Mouse (Mus musculus) MEL (cell line): ENCODE data around the gene Gng7. TPM values are rescaled to one million over a fixed set of nuclear protein-coding genes. Genes with fewer than 3 reads are reported as not detected.

ENCODE experiments used
- DNase-seq: peaks from one replicate; pipeline ENCODE4 v3.0.0; 2011; ENCODE audit warnings: low read depth, low spot score
- H3K27ac ChIP-seq: 2 replicates; pipeline ENCODE4 v1.5.1; 2012; ENCODE audit warnings: low read depth, mild to moderate bottlenecking, control low read depth, low read length, moderate library complexity; ENCODE audit not compliant: control insufficient read depth
- H3K27me3 ChIP-seq, 2 experiments: fragments of 150-350 bp in 1 of 2; sonication (generic) in 1 of 2; 2 replicates each; pipeline ENCODE4 v1.6.1; 2012; ENCODE audit warnings: low read length in 2 of 2, mild to moderate bottlenecking in 2 of 2, improper control_type of control experiment in 1 of 2, moderate library complexity in 1 of 2; ENCODE audit not compliant: insufficient read depth in 2 of 2, control insufficient read depth in 1 of 2
- H3K36me3 ChIP-seq, 2 experiments: 2 replicates each; pipeline ENCODE4 v1.6.1; 2012 to 2014; ENCODE audit warnings: low read length in 2 of 2, improper control_type of control experiment in 1 of 2, inconsistent platforms in 1 of 2, mild to moderate bottlenecking in 1 of 2; ENCODE audit not compliant: insufficient read depth in 2 of 2, control insufficient read depth in 1 of 2
- H3K4me1 ChIP-seq, 2 experiments: fragments of 150-350 bp in 1 of 2; sonication (generic) in 1 of 2; 2 replicates each; pipeline ENCODE4 v1.6.1; 2012; ENCODE audit warnings: low read length in 2 of 2, improper control_type of control experiment in 1 of 2, mild to moderate bottlenecking in 1 of 2; ENCODE audit not compliant: insufficient read depth in 2 of 2, control insufficient read depth in 1 of 2
- H3K4me3 ChIP-seq, 2 experiments: fragments of 150-350 bp in 1 of 2; sonication (generic) in 1 of 2; 2 replicates each; pipeline ENCODE4 v1.5.1; 2012; ENCODE audit warnings: low read depth in 2 of 2, low read length in 2 of 2, mild to moderate bottlenecking in 2 of 2, moderate library complexity in 2 of 2, control low read depth in 1 of 2, improper control_type of control experiment in 1 of 2; ENCODE audit not compliant: control insufficient read depth in 1 of 2, insufficient read depth in 1 of 2
- H3K79me2 ChIP-seq: 2 replicates; pipeline ENCODE4 v1.6.1; 2012; ENCODE audit warnings: mild to moderate bottlenecking, low read length, moderate library complexity; ENCODE audit not compliant: control insufficient read depth, poor library complexity, insufficient read depth
- H3K9ac ChIP-seq: 2 replicates; pipeline ENCODE4 v1.6.1; 2012; ENCODE audit warnings: low read depth, mild to moderate bottlenecking, control low read depth, low read length, moderate library complexity; ENCODE audit not compliant: control insufficient read depth, poor library complexity, severe bottlenecking
- H3K9me3 ChIP-seq: fragments of 150-350 bp; sonication (generic); replicated peaks from 2 replicates; pipeline ENCODE4 v1.6.1; 2012; ENCODE audit warnings: mild to moderate bottlenecking, low read length, improper control_type of control experiment, moderate library complexity; ENCODE audit not compliant: insufficient read depth
- BHLHE40 ChIP-seq: IDR thresholded peaks from 2 replicates; pipeline ENCODE4 v1.6.1; 2012; ENCODE audit warnings: low read depth, mild to moderate bottlenecking, inconsistent platforms, low read length, improper control_type of control experiment, borderline replicate concordance
- CHD2 ChIP-seq: IDR thresholded peaks from 2 replicates; pipeline ENCODE4 v1.6.1; 2011; ENCODE audit warnings: low read length, improper control_type of control experiment
- E2F4 ChIP-seq: IDR thresholded peaks from 2 replicates; pipeline ENCODE4 v1.6.1; 2011; ENCODE audit warnings: low read depth, low read length, improper control_type of control experiment, borderline replicate concordance
- ELF1 ChIP-seq: IDR thresholded peaks from 2 replicates; pipeline ENCODE4 v1.6.1; 2014; ENCODE audit warnings: low read depth, mild to moderate bottlenecking, inconsistent platforms, low read length, improper control_type of control experiment, moderate library complexity
- ETS1 ChIP-seq: IDR thresholded peaks from 2 replicates; pipeline ENCODE4 v1.6.1; 2012; ENCODE audit warnings: low read depth, mild to moderate bottlenecking, inconsistent platforms, low read length, improper control_type of control experiment, moderate library complexity
- GABPA ChIP-seq: IDR thresholded peaks from 2 replicates; pipeline ENCODE4 v1.6.1; 2012; ENCODE audit warnings: low read depth, mild to moderate bottlenecking, inconsistent platforms, low read length, improper control_type of control experiment, moderate library complexity
- GATA1 ChIP-seq: IDR thresholded peaks from 2 replicates; pipeline ENCODE4 v1.6.1; 2011; ENCODE audit warnings: low read depth, low read length, improper control_type of control experiment
- MAX ChIP-seq: IDR thresholded peaks from 2 replicates; pipeline ENCODE4 v1.6.1; 2011; ENCODE audit warnings: low read length, improper control_type of control experiment
- MAZ ChIP-seq: IDR thresholded peaks from 2 replicates; pipeline ENCODE4 v1.6.1; 2012; ENCODE audit warnings: low read depth, mild to moderate bottlenecking, inconsistent platforms, low read length, improper control_type of control experiment
- MXI1 ChIP-seq: IDR thresholded peaks from 2 replicates; pipeline ENCODE4 v1.6.1; 2011; ENCODE audit warnings: mild to moderate bottlenecking, low read depth, low read length, improper control_type of control experiment
- MYB ChIP-seq: IDR thresholded peaks from 2 replicates; pipeline ENCODE4 v1.6.1; 2011; ENCODE audit warnings: mild to moderate bottlenecking, low read depth, low read length, improper control_type of control experiment
- NELFE ChIP-seq: IDR thresholded peaks from 2 replicates; pipeline ENCODE4 v1.6.1; 2011; ENCODE audit warnings: low read depth, low read length, improper control_type of control experiment
- NRF1 ChIP-seq: IDR thresholded peaks from 2 replicates; pipeline ENCODE4 v1.6.1; 2014; ENCODE audit warnings: low read depth, mild to moderate bottlenecking, inconsistent platforms, low read length, improper control_type of control experiment, moderate library complexity; ENCODE audit not compliant: poor library complexity, insufficient read depth, severe bottlenecking
- POLR2AphosphoS2 ChIP-seq: IDR thresholded peaks from 2 replicates; pipeline ENCODE4 v1.6.1; 2011; ENCODE audit warnings: low read length, improper control_type of control experiment
- RCOR1 ChIP-seq: IDR thresholded peaks from 2 replicates; pipeline ENCODE4 v1.6.1; 2012; ENCODE audit warnings: low read depth, mild to moderate bottlenecking, inconsistent platforms, low read length, improper control_type of control experiment
- TAL1 ChIP-seq: IDR thresholded peaks from 2 replicates; pipeline ENCODE4 v1.6.1; 2012; ENCODE audit warnings: mild to moderate bottlenecking, inconsistent platforms, low read length, moderate library complexity, mixed read lengths
- TBP ChIP-seq: IDR thresholded peaks from 2 replicates; pipeline ENCODE4 v1.8.0; 2011; ENCODE audit warnings: low read depth, low read length, improper control_type of control experiment
- TCF12 ChIP-seq: IDR thresholded peaks from 2 replicates; pipeline ENCODE4 v1.6.1; 2014; ENCODE audit warnings: low read depth, mild to moderate bottlenecking, inconsistent platforms, low read length, improper control_type of control experiment, moderate library complexity
- UBTF ChIP-seq: IDR thresholded peaks from 2 replicates; pipeline ENCODE4 v1.6.1; 2012; ENCODE audit warnings: low read depth, mild to moderate bottlenecking, inconsistent platforms, low read length, improper control_type of control experiment, moderate library complexity, borderline replicate concordance; ENCODE audit not compliant: insufficient read depth
- USF2 ChIP-seq, 2 experiments: IDR thresholded peaks; 2 replicates each; pipeline ENCODE4 v1.6.1; 2011 to 2012; ENCODE audit warnings: improper control_type of control experiment in 2 of 2, low read length in 2 of 2, borderline replicate concordance in 1 of 2, inconsistent platforms in 1 of 2, low read depth in 1 of 2, mild to moderate bottlenecking in 1 of 2; ENCODE audit not compliant: insufficient read depth in 1 of 2
- ZC3H11A ChIP-seq: IDR thresholded peaks from 2 replicates; pipeline ENCODE4 v1.6.1; 2012; ENCODE audit warnings: low read depth, mild to moderate bottlenecking, inconsistent platforms, low read length, improper control_type of control experiment
- ZMIZ1 ChIP-seq: IDR thresholded peaks from 2 replicates; pipeline ENCODE4 v1.6.1; 2012; ENCODE audit warnings: low read depth, mild to moderate bottlenecking, inconsistent platforms, low read length, improper control_type of control experiment, moderate library complexity
- ZNF384 ChIP-seq: IDR thresholded peaks from 2 replicates; pipeline ENCODE4 v1.6.1; 2012; ENCODE audit warnings: low read depth, mild to moderate bottlenecking, inconsistent platforms, low read length, improper control_type of control experiment
- polyA plus RNA-seq, 2 experiments: library from polyadenylated mRNA; stranded (reverse) in 1 of 2; unstranded in 1 of 2; fragments of >175 nt in 1 of 2; fragments of >200 nt in 1 of 2; gene quantifications; 2 replicates each; pipeline versions ENCODE4 v1.2.1 to v1.2.4; 2012; ENCODE audit warnings: low replicate concordance in 2 of 2, low read depth in 1 of 2; ENCODE audit not compliant: insufficient read length in 2 of 2, insufficient read depth in 1 of 2, missing spikeins in 1 of 2
- total RNA-seq: library from RNA; depleted of rRNA; stranded (reverse); fragments of 300-350 nt; gene quantifications from 2 replicates; pipeline ENCODE4 v1.2.3, GENCODE M21; 2012

Gng7 gene
- total and polyA plus RNA-seq, 3 experiments, result 1.3 to 6.2 TPM; not detected in 1

DNA sequence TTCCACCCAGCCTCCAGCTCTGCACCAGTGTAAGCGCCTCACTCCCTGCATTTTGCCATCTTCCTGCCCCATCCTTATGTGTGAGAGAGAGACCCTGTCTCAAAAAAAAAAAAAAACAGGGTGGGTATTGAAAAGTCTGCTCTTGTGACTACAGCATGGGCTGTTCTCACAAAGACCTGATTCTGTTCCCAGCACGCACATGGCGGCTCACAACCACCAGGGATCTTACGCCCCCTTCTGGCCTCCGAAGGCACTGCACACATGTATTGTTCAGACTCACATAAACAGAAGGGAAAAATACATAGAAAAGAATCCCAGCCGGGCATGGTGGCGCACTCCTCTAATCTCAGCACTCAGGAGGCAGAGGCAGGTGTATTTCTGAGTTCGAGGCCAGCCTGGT lies 8.0 kb upstream of the Gng7 start (continued):
- TF ChIP-seq TBP (no peak), UBTF (no peak), E2F4 (no peak), BHLHE40 (no peak), NRF1 (no peak), ZMIZ1 (no peak), TAL1 (no peak), ETS1 (no peak), MAZ (no peak), GABPA (no peak), USF2 (IDR thresholded peaks at IDR 0.05; ENCODE audit: borderline replicate concordance in 1 of 2, insufficient read depth in 1 of 2, low read depth in 1 of 2, low read length in 2 of 2) (no peak)

DNA sequence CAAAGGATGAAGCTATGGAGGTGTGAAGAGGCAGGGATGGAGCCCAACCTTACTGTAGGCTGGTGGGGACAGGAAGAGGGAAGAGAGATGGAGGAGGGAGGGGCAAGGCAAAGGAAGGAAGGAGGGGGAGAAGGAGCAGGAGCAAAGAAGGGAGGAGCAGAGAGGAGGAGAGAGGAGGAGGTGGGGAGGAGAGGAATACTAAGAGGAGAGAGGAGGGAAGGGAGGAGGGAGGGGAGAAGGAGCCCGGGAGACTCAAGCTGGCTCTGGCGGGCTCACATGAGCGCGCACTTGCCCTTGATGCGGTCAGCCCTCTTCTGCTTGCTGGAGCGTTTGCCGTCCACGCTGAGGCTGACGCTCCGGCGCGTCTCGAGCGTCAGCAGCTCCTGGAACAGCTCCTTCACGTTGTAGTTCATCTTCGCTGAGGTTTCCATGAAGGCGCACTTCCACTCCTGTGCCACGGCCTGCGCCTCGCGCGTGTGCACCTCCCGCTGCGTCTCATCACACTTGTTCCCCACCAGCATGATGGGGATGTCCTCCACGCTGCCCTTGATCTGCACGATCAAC lies 6.9 kb upstream of the Gng7 start:
- Histone ChIP-seq H3K27me3 (no peaks in the 10 kb centered on the region), H3K9me3 (no peaks in the 10 kb centered on the region), H3K9ac (no peak overlapping the region), H3K36me3 (peaks cover 0 to 2% of the 10 kb centered on the region in 2 experiments; a peak in 1 of 4 replicates), H3K4me3 (no peak overlapping the region), H3K79me2 (no peaks in the 10 kb centered on the region), H3K4me1 (peaks cover 2 to 7% of the 10 kb centered on the region in 2 experiments; a peak in 2 of 4 replicates), H3K27ac (no peak overlapping the region)
- TF ChIP-seq E2F4 (no peak), ZC3H11A (no peak), ZNF384 (no peak), TBP (no peak), BHLHE40 (no peak), MAX (no peak), TCF12 (no peak), UBTF (no peak), NELFE (no peak), GATA1 (no peak), RCOR1 (no peak), ZMIZ1 (no peak), MYB (no peak), MAZ (no peak), POLR2AphosphoS2 (no peak), GABPA (no peak), CHD2 (no peak), ELF1 (no peak), MXI1 (no peak)
- no peak for DNase-seq
